Mouse (Mus musculus) stomach, embryonic 16.5 days (tissue): Measurements from ENCODE around the gene Nell2. TPM values are rescaled to one million over a fixed set of nuclear protein-coding genes. Genes with fewer than 3 reads are reported as not detected.

Experiments used
- ATAC-seq: fragments of 200-750 bp; cut with Nextera tagmentation; 2 replicates; pipeline ENCODE4 v1.8.0; 2017; ENCODE audit warnings: moderate number of reproducible peaks, moderate TSS enrichment; ENCODE audit not compliant: insufficient read depth, low FRiP score
- H3K27ac ChIP-seq: fragments of 300-500 bp; sonication (generic); 2 replicates; pipeline ENCODE4 v1.5.1; 2014; ENCODE audit warnings: low read length
- H3K27me3 ChIP-seq: fragments of 300-500 bp; sonication (generic); 2 replicates; pipeline ENCODE4 v1.6.1; 2014; ENCODE audit warnings: low read length, control low read depth, mixed read lengths; ENCODE audit not compliant: control insufficient read depth, insufficient read depth
- H3K36me3 ChIP-seq: fragments of 300-500 bp; sonication (generic); 2 replicates; pipeline ENCODE4 v1.6.1; 2014; ENCODE audit warnings: low read length; ENCODE audit not compliant: control insufficient read depth, insufficient read depth
- H3K4me1 ChIP-seq: fragments of 300-500 bp; sonication (generic); 2 replicates; pipeline ENCODE4 v1.6.1; 2014; ENCODE audit warnings: low read length, control low read depth, mixed read lengths; ENCODE audit not compliant: control insufficient read depth, insufficient read depth
- H3K4me2 ChIP-seq: fragments of 300-500 bp; sonication (generic); 2 replicates; pipeline ENCODE4 v1.6.1; 2014; ENCODE audit warnings: low read depth, low read length, mixed read lengths
- H3K4me3 ChIP-seq: fragments of 300-500 bp; sonication (generic); replicated peaks from 2 replicates; pipeline ENCODE4 v1.5.1; 2014; ENCODE audit warnings: mild to moderate bottlenecking, low read length
- H3K9ac ChIP-seq: fragments of 300-500 bp; sonication (generic); 2 replicates; pipeline ENCODE4 v1.6.1; 2014; ENCODE audit warnings: low read length
- H3K9me3 ChIP-seq: fragments of 300-500 bp; sonication (generic); replicated peaks from 2 replicates; pipeline ENCODE4 v1.6.1; 2016; ENCODE audit warnings: low read length, control low read depth; ENCODE audit not compliant: control insufficient read depth
- WGBS: fragments of 180-500 bp; shearing (Covaris S2); extraction: QIAGEN DNeasy Blood & Tissue Kit; methylation state at CpG from one replicate; pipeline ENCODE4 v1.1.7; 2014; 5-methylcytosine and 5-hydroxymethylcytosine counted together
- polyA plus RNA-seq: library from polyadenylated mRNA; unstranded; fragments of >200 nt; fragmentation: Nextera tagmentation; extraction: Ambion mirVana; gene quantifications from 2 replicates; pipeline ENCODE4 v1.2.1, GENCODE M21; 2015

Gene Nell2
- polyA plus RNA-seq, 1 experiment from 2014 or later, result 12.0 TPM

- Histone ChIP-seq H3K9me3 (no peaks in the 10 kb centered on the region), H3K9ac (no peak overlapping the region), H3K4me3 (no peak overlapping the region), H3K4me1 (no peaks in the 10 kb centered on the region), H3K27me3 (no peaks in the 10 kb centered on the region), H3K36me3 (no peaks in the 10 kb centered on the region), H3K27ac (no peak overlapping the region), H3K4me2 (no peak overlapping the region)
- WGBS, result 52% methylated on average over 5 of the region's 5 CpGs
- no peak for ATAC-seq
Observed at GRCm38 (mm10) chr15:95029487-95029875, 498.9 kb downstream of the Nell2 start.

- H3K36me3 ChIP-seq, result no peaks in the 10 kb centered on the region
- no peaks in the 10 kb centered on the region for H3K27me3 ChIP-seq
- H3K9me3 ChIP-seq, result no peaks in the 10 kb centered on the region
- H3K9ac ChIP-seq, result no peak overlapping the region
- no peak overlapping the region for H3K4me2 ChIP-seq
- WGBS, result 82% methylated on average over 13 of the region's 13 CpGs
- H3K4me3 ChIP-seq, result no peak overlapping the region
- no peak overlapping the region for H3K27ac ChIP-seq
- no peaks in the 10 kb centered on the region for H3K4me1 ChIP-seq
- ATAC-seq, result no peak
Observed at GRCm38 (mm10) chr15:95028862-95029486, 499.4 kb downstream of the Nell2 start.

Other genes starting within 250 kb of the Nell2 start
- not detected in 2 replicates for gene Dbx2, start 127.4 kb upstream of the Nell2 start, polyA plus RNA-seq